Comparison of ENCODE assay signal across 19 mouse cellular contexts in genomic region chr8:106586896-106587295, GRCm38 (mm10). TPM values are rescaled to one million over a fixed set of nuclear protein-coding genes. Genes with fewer than 3 reads are reported as not detected.
DNase-seq lines count a peak whose midpoint lies in the region; ATAC-seq lines count a peak whose summit lies in the region.
"Had no signal": no experiment of that assay in that cellular context is flagged by ENCODE, and none has a peak within 500 bp of the region (broad histone marks: within the 10 kb centered on the region; RNA-seq: fewer than 3 reads in every experiment).

No protein-coding gene starts in this region.

- no peak overlapping the region for H3K4me3 ChIP-seq in intestine, embryonic 16.5 days (ENCODE audit: low read length)
- H3K4me3 ChIP-seq in intestine, embryonic 15.5 days (replicated peaks) = no peak overlapping the region
- H3K4me3 ChIP-seq in hindbrain, embryonic 12.5 days = no peak overlapping the region
- H3K4me3 ChIP-seq: embryonic facial prominence, embryonic 13.5 days; forebrain, embryonic 10.5 days; heart, embryonic 10.5 days; hindbrain, embryonic 13.5 days had no signal

- no peaks in the 10 kb centered on the region for H3K36me3 ChIP-seq in intestine, embryonic 16.5 days (ENCODE audit: control insufficient read depth, insufficient read depth, low read length)
- H3K36me3 ChIP-seq in intestine, embryonic 15.5 days = no peaks in the 10 kb centered on the region
- H3K36me3 ChIP-seq in hindbrain, embryonic 12.5 days = no peaks in the 10 kb centered on the region
- H3K36me3 ChIP-seq: embryonic facial prominence, embryonic 13.5 days; forebrain, embryonic 10.5 days; G1E; heart, embryonic 10.5 days; hindbrain, embryonic 13.5 days had no signal

- H3K4me1 ChIP-seq in intestine, embryonic 16.5 days (ENCODE audit: control insufficient read depth, insufficient read depth, low read length) = peaks cover 10% of the 10 kb centered on the region; the same call in 1 of the 2 replicates
- H3K4me1 ChIP-seq in intestine, embryonic 15.5 days (replicated peaks) = no peaks in the 10 kb centered on the region; the same call in 1 of the 2 replicates
- no peaks in the 10 kb centered on the region for H3K4me1 ChIP-seq in hindbrain, embryonic 12.5 days
- H3K4me1 ChIP-seq: embryonic facial prominence, embryonic 13.5 days; forebrain, embryonic 10.5 days; hindbrain, embryonic 13.5 days had no signal

- no peak overlapping the region for H3K9ac ChIP-seq in intestine, embryonic 16.5 days (ENCODE audit: low read depth, low read length)
- no peak overlapping the region for H3K9ac ChIP-seq in intestine, embryonic 15.5 days
- H3K9ac ChIP-seq in hindbrain, embryonic 12.5 days = no peak overlapping the region
- H3K9ac ChIP-seq: embryonic facial prominence, embryonic 13.5 days; hindbrain, embryonic 13.5 days had no signal

- peak; percentile 27 for DNase-seq in NIH3T3 (ENCODE audit: low read depth)
- peak; percentile 82 for DNase-seq in ZHBTc4 (ENCODE audit: low read depth, low spot score)
- DNase-seq: adrenal gland, adult 2 months; adrenal gland, postnatal 25 days; cerebellum, adult 18-20 months; cerebellum, adult 9-11 months; heart, adult 18-20 months; heart, postnatal 4 days had no signal

- no peak for ATAC-seq in intestine, embryonic 16.5 days
- no peak for ATAC-seq in intestine, embryonic 15.5 days
- ATAC-seq in hindbrain, embryonic 12.5 days (ENCODE audit: low FRiP score) = no peak
- no peak for ATAC-seq in erythroid progenitor cell, adult 5-6 weeks (replicated peaks; ENCODE audit: low FRiP score, poor library complexity, severe bottlenecking)
- ATAC-seq: forebrain, embryonic 14.5 days; hindbrain, postnatal 0 days had no signal

- no peaks in the 10 kb centered on the region for H3K27me3 ChIP-seq in intestine, embryonic 16.5 days (replicated peaks; ENCODE audit: control insufficient read depth, insufficient read depth, low read length)
- no peaks in the 10 kb centered on the region for H3K27me3 ChIP-seq in intestine, embryonic 15.5 days (replicated peaks)
- H3K27me3 ChIP-seq in hindbrain, embryonic 12.5 days = no peaks in the 10 kb centered on the region
- H3K27me3 ChIP-seq: embryonic facial prominence, embryonic 13.5 days; hindbrain, embryonic 13.5 days had no signal

- no peak overlapping the region for H3K4me2 ChIP-seq in intestine, embryonic 16.5 days (ENCODE audit: low read depth, low read length)
- H3K4me2 ChIP-seq in intestine, embryonic 15.5 days (replicated peaks) = no peak overlapping the region
- no peak overlapping the region for H3K4me2 ChIP-seq in hindbrain, embryonic 12.5 days (replicated peaks)
- H3K4me2 ChIP-seq: embryonic facial prominence, embryonic 13.5 days; hindbrain, embryonic 13.5 days had no signal

- no peaks in the 10 kb centered on the region for H3K9me3 ChIP-seq in intestine, embryonic 16.5 days (ENCODE audit: control insufficient read depth, low read length)
- no peaks in the 10 kb centered on the region for H3K9me3 ChIP-seq in intestine, embryonic 15.5 days
- no peaks in the 10 kb centered on the region for H3K9me3 ChIP-seq in hindbrain, embryonic 12.5 days (replicated peaks)
- H3K9me3 ChIP-seq: G1E; heart, embryonic 10.5 days; hindbrain, embryonic 13.5 days had no signal

- peak overlapping the region; percentile 42 for H3K27ac ChIP-seq in intestine, embryonic 16.5 days (ENCODE audit: low read length)
- H3K27ac ChIP-seq in intestine, embryonic 15.5 days = no peak overlapping the region
- no peak overlapping the region for H3K27ac ChIP-seq in hindbrain, embryonic 12.5 days
- H3K27ac ChIP-seq: embryonic facial prominence, embryonic 13.5 days; forebrain, embryonic 10.5 days; heart, embryonic 10.5 days; hindbrain, embryonic 13.5 days; hindbrain, postnatal 0 days had no signal

- 78% methylated on average over 8 of the region's 8 CpGs for WGBS in intestine, embryonic 16.5 days
- 75% methylated on average over 8 of the region's 8 CpGs for WGBS in intestine, embryonic 15.5 days
- WGBS in hindbrain, embryonic 12.5 days = 94% methylated on average over 8 of the region's 8 CpGs

RNA-seq across cellular contexts. Expression of gene Gm10073, which starts 13.6 kb away (rescaled TPM):
- polyA plus RNA-seq in intestine, embryonic 16.5 days (2015; fragmentation: Nextera tagmentation; extraction: Ambion mirVana) = 8.4 and 10.6 TPM in 2 replicates
- 15.5 and 20.2 TPM in 2 replicates for polyA plus RNA-seq in intestine, embryonic 15.5 days (2015; fragmentation: Nextera tagmentation; extraction: Ambion mirVana)
- polyA plus RNA-seq in hindbrain, embryonic 12.5 days (2016; fragmentation: Nextera tagmentation; extraction: Ambion mirVana) = 3.2 and 3.8 TPM in 2 replicates
- 32.7 and 35.3 TPM in 2 replicates for total RNA-seq in erythroid progenitor cell, adult 5-6 weeks (2015; ENCODE audit: low replicate concordance)
- total RNA-seq in erythroid progenitor cell, adult 5-6 weeks (2017; ENCODE audit: low replicate concordance) = 12.3 TPM in 1 of 2 replicates, not detected in the other

RNA-seq across cellular contexts. Expression of gene Cdh1, which starts 16.3 kb away (rescaled TPM):
- 170 and 181 TPM in 2 replicates for polyA plus RNA-seq in intestine, embryonic 16.5 days (2015; fragmentation: Nextera tagmentation; extraction: Ambion mirVana)
- 152 and 158 TPM in 2 replicates for polyA plus RNA-seq in intestine, embryonic 15.5 days (2015; fragmentation: Nextera tagmentation; extraction: Ambion mirVana)
- polyA plus RNA-seq in hindbrain, embryonic 12.5 days (2016; fragmentation: Nextera tagmentation; extraction: Ambion mirVana) = 6.9 and 9.2 TPM in 2 replicates
- total RNA-seq in erythroid progenitor cell, adult 5-6 weeks (2015; ENCODE audit: low replicate concordance) = 1.8 TPM in 1 of 2 replicates, not detected in the other
- total RNA-seq in erythroid progenitor cell, adult 5-6 weeks (2017; ENCODE audit: low replicate concordance) = 0.08 and 0.64 TPM in 2 replicates
- polyA plus RNA-seq: G1E had no signal

Comparison
In these comparisons a context has a peak if more than half of its experiments do, and no peak if none do; other contexts are left out.
1. RNA of gene Cdh1, which starts 16.3 kb away (polyA plus RNA-seq): 170 to 181 TPM in intestine, embryonic 16.5 days and 152 to 158 TPM in intestine, embryonic 15.5 days; 6.9 to 9.2 TPM in hindbrain, embryonic 12.5 days; every median in the first group is over 10 times any median in the second.